Mouse (Mus musculus): Measurements from ENCODE around the gene Furin. TPM values are rescaled to one million over a fixed set of nuclear protein-coding genes. Genes with fewer than 3 reads are reported as not detected.

Furin gene
- total RNA-seq, 4 experiments from 2014 or later: 153 to 192 (median 166) TPM

DNA sequence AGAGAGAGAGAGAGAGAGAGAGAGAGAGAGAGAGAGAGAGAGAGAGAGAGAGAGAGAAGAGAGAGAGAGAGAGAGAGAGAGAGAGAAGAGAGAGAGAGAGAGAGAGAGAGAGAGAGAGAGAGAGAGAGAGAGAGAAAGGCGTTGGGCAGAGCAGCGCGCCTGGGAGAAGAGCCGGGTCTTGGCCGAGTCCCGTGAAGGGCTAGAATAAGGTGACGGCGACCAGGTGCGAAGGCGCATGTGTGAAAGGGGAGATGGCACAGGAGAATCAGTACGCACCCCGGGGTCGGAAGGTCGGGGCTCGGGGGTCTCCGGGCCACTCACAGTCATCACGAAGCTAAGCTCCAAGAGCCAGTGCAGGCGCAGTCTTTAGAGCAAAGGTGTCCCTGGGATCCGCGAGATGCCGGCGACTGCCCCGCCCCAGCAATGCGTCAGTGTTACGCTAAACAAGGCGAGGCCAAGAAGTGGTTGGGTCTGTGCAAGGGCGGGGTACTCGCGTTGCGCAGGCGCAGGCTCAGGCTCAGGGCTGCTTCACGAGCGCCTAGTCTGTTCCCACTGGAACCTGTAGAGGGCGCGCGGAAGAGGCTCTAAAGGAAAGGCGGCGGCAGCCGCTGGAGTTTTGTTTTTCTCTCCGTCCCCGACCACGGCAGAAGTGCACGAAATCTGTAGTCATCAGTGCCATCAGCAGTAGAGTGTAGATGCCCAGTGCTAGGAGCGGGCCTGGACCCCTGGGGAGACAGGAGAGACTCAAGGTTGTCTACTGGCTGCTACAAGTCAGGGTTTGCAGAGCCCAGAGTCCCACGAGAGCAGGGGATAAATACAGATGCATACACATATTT, 65.2 kb downstream of the Furin start:
- DNase-seq: peak; percentile 98

DNA sequence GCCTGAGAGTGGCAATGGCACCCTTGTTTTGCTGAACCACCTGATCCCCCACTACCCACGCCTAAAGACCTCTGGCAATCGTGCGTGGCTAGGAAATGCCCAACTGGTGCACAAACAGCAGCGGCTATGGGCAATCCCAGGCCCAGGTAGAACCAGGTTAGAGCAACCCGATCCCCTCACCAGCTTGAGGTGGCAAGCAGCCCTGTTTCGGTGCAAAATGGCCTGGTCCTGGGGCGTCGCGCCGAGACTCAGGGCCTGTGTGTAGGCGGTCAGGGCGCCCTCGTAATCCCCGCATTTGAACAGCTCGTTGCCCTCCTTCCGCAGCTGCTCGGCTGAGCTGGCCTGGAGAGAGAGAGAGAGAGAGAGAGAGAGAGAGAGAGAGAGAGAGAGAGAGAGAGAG, 65.9 kb downstream of the Furin start:
- DNase-seq: no peak

Other genes with a start within 250 kb of the Furin start
- 10 to 100 TPM; 58.6 to 86.9 (median 67.8) TPM for gene Sema4b, start 218.6 kb downstream of the Furin start, total RNA-seq (2022)
- 100 to 1,000 TPM in 1 of 4 experiments, 10 to 100 TPM in 3; 64.7 to 105 (median 85.9) TPM for gene Cib1, start 172.6 kb downstream of the Furin start, total RNA-seq (2022)
- 1 to 10 TPM; 4.2 to 6.1 (median 5.3) TPM for gene Gdpgp1, start 172.6 kb downstream of the Furin start, total RNA-seq (2022)
- gene Ttll13, start 159.1 kb downstream of the Furin start, total RNA-seq (2022): 1 to 10 TPM; 1.7 to 2.2 (median 1.9) TPM
- gene Ngrn, start 144.2 kb downstream of the Furin start, total RNA-seq (2022): 10 to 100 TPM; 54.9 to 59.1 (median 57.7) TPM
- 10 to 100 TPM; 21.3 to 31.9 (median 28.8) TPM for gene Vps33b, start 135.8 kb downstream of the Furin start, total RNA-seq (2022)
- gene Prc1, start 111.0 kb downstream of the Furin start, total RNA-seq (2022): 1 to 10 TPM; 2.7 to 8.1 (median 3.7) TPM
- gene Rccd1, start 81.0 kb downstream of the Furin start, total RNA-seq (2022): 10 to 100 TPM in 3 of 4 experiments, 1 to 10 TPM in 1; 9.5 to 21.8 (median 14.6) TPM
- gene Unc45a, start 64.4 kb downstream of the Furin start, total RNA-seq (2022): 10 to 100 TPM; 73.1 to 85.4 (median 80.7) TPM
- 10 to 100 TPM; 29.7 to 43.1 (median 35.4) TPM for gene Hddc3, start 62.3 kb downstream of the Furin start, total RNA-seq (2022)
- gene Man2a2, start 34.1 kb downstream of the Furin start, total RNA-seq (2022): 100 to 1,000 TPM in 3 of 4 experiments, 10 to 100 TPM in 1; 92.4 to 158 (median 132) TPM
- gene Fes, start 17.5 kb downstream of the Furin start, total RNA-seq (2022): 10 to 100 TPM in 3 of 4 experiments, 1 to 10 TPM in 1; 7.1 to 20.3 (median 15.2) TPM
- gene Blm, start 129.7 kb upstream of the Furin start, total RNA-seq (2022): 1 to 10 TPM; 1.7 to 8.6 (median 5.1) TPM

All from adrenal gland, adult 8-10 months (tissue).